Comparison of ENCODE assay signal across 10 mouse cellular contexts in the genomic region with DNA sequence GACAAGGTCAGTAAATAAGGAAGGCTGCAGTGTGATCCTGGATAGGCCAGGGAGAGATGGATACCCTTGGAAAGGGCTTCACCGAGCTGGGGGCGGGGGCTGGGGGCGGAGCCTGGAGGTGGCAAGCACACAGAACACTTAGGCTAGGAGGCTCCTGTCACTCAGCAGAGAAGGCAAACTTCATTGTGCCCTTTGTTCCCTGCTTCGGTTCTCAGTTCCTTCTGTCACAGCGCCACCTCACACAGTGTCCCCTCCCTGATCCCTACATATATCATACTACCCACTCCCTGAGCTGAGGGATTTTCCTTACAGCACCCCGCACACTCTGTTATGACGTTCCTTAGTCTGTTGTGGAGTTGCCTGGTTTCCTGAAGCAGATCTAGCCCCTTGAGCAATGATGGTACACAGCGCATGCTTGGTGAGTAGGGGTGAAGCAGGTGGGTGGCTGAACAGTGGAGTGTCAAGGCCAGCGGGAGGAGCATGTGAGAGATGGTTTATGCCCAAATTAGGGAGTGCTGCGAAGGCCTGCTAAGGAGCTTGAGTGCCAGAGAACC. TPM values are rescaled to one million over a fixed set of nuclear protein-coding genes. Genes with fewer than 3 reads are reported as not detected.
DNase-seq lines count a peak whose midpoint lies in the region; ATAC-seq lines count a peak whose summit lies in the region.
"Had no signal": no experiment of that assay in that cellular context is flagged by ENCODE, and none has a peak within 500 bp of the region (broad histone marks: within the 10 kb centered on the region; RNA-seq: fewer than 3 reads in every experiment).

No protein-coding gene starts in this region.

- no peak overlapping the region for H3K4me2 ChIP-seq in kidney, embryonic 15.5 days
- H3K4me2 ChIP-seq in midbrain, embryonic 16.5 days (ENCODE audit: low read length) = no peak overlapping the region
- H3K4me2 ChIP-seq: embryonic facial prominence, embryonic 13.5 days had no signal

- no peak for ATAC-seq in cerebellum, adult (ENCODE audit: insufficient number of reproducible peaks, low FRiP score, low TSS enrichment)
- ATAC-seq in kidney, embryonic 15.5 days (replicated peaks; ENCODE audit: low FRiP score) = peak; percentile 38; the same call in 1 of the 2 replicates
- 0 out of 2 replicates have a peak, but pooled peaks have one; percentile 33 for ATAC-seq in midbrain, embryonic 16.5 days

- peak overlapping the region; percentile 76 for H3K27ac ChIP-seq in kidney, embryonic 15.5 days
- no peak overlapping the region for H3K27ac ChIP-seq in midbrain, embryonic 16.5 days (ENCODE audit: low read length)
- H3K27ac ChIP-seq: embryonic facial prominence, embryonic 13.5 days; liver, embryonic 14.5 days had no signal

- no peaks in the 10 kb centered on the region for H3K9me3 ChIP-seq in kidney, embryonic 15.5 days (replicated peaks)
- no peaks in the 10 kb centered on the region for H3K9me3 ChIP-seq in midbrain, embryonic 16.5 days (replicated peaks; ENCODE audit: control insufficient read depth, low read length, poor library complexity, severe bottlenecking)
- H3K9me3 ChIP-seq: embryonic facial prominence, embryonic 13.5 days had no signal

- H3K9ac ChIP-seq in kidney, embryonic 15.5 days = no peak overlapping the region
- no peak overlapping the region for H3K9ac ChIP-seq in midbrain, embryonic 16.5 days (ENCODE audit: low read depth, low read length)
- H3K9ac ChIP-seq: embryonic facial prominence, embryonic 13.5 days; liver, embryonic 14.5 days had no signal

- H3K4me1 ChIP-seq in kidney, embryonic 15.5 days = peaks cover 23% of the 10 kb centered on the region
- H3K4me1 ChIP-seq in midbrain, embryonic 16.5 days (ENCODE audit: control insufficient read depth, insufficient read depth, low read length) = peaks cover 11% of the 10 kb centered on the region

- no peaks in the 10 kb centered on the region for H3K36me3 ChIP-seq in kidney, embryonic 15.5 days
- H3K36me3 ChIP-seq in midbrain, embryonic 16.5 days (ENCODE audit: control insufficient read depth, insufficient read depth, low read length) = no peaks in the 10 kb centered on the region
- H3K36me3 ChIP-seq: embryonic facial prominence, embryonic 13.5 days had no signal

- DNase-seq in cerebellum, adult 11 months = peak; percentile 47
- DNase-seq in cerebellum, postnatal 10 days = peak; percentile 75
- DNase-seq in heart, adult 8-10 months (ENCODE audit: low spot score) = peak; percentile 54
- peak; percentile 62 for DNase-seq in thymus, postnatal 0 days (ENCODE audit: low spot score)
- no peak for DNase-seq in spleen, postnatal 36 days (ENCODE audit: low spot score in 2 of 2)

- 19% methylated on average over 10 of the region's 10 CpGs for WGBS in kidney, embryonic 15.5 days
- WGBS in midbrain, embryonic 16.5 days = 20% methylated on average over 10 of the region's 10 CpGs

- H3K4me3 ChIP-seq in kidney, embryonic 15.5 days (replicated peaks) = no peak overlapping the region
- no peak overlapping the region for H3K4me3 ChIP-seq in midbrain, embryonic 16.5 days (ENCODE audit: low read depth, low read length)
- H3K4me3 ChIP-seq: embryonic facial prominence, embryonic 13.5 days had no signal

- no peaks in the 10 kb centered on the region for H3K27me3 ChIP-seq in kidney, embryonic 15.5 days
- no peaks in the 10 kb centered on the region for H3K27me3 ChIP-seq in midbrain, embryonic 16.5 days (ENCODE audit: control insufficient read depth, insufficient read depth, low read depth, low read length)
- H3K27me3 ChIP-seq: embryonic facial prominence, embryonic 13.5 days had no signal

RNA-seq across cellular contexts. Expression of gene Gm8439, which starts 27.1 kb away (rescaled TPM):
- total RNA-seq in heart, adult 8-10 months (2022) = not detected
- not detected in 2 replicates for polyA plus RNA-seq in kidney, embryonic 15.5 days (2015; fragmentation: Nextera tagmentation; extraction: Ambion mirVana)
- not detected in 2 replicates for polyA plus RNA-seq in midbrain, embryonic 16.5 days (2015; fragmentation: Nextera tagmentation; extraction: Ambion mirVana)
- not detected in 2 replicates for polyA plus RNA-seq in thymus, postnatal 0 days (2015; fragmentation: Nextera tagmentation; extraction: Ambion mirVana)
- polyA plus RNA-seq: embryonic facial prominence, embryonic 13.5 days; liver, embryonic 14.5 days had no signal

RNA-seq across cellular contexts. Expression of gene Ctps, which starts 45.5 kb away (rescaled TPM):
- total RNA-seq in heart, adult 8-10 months (2022) = 10 to 100 TPM; 27.7 to 31.2 (median 28.0) TPM
- polyA plus RNA-seq in kidney, embryonic 15.5 days (2015; fragmentation: Nextera tagmentation; extraction: Ambion mirVana) = 83.1 and 84.0 TPM in 2 replicates
- 78.6 and 79.6 TPM in 2 replicates for polyA plus RNA-seq in midbrain, embryonic 16.5 days (2015; fragmentation: Nextera tagmentation; extraction: Ambion mirVana)
- 61.6 and 63.5 TPM in 2 replicates for polyA plus RNA-seq in thymus, postnatal 0 days (2015; fragmentation: Nextera tagmentation; extraction: Ambion mirVana)

RNA-seq across cellular contexts. Expression of gene Cited4, which starts 50.8 kb away (rescaled TPM):
- total RNA-seq in heart, adult 8-10 months (2022) = 10 to 100 TPM; 26.2 to 42.1 (median 32.5) TPM
- 11.3 and 12.9 TPM in 2 replicates for polyA plus RNA-seq in kidney, embryonic 15.5 days (2015; fragmentation: Nextera tagmentation; extraction: Ambion mirVana)
- polyA plus RNA-seq in midbrain, embryonic 16.5 days (2015; fragmentation: Nextera tagmentation; extraction: Ambion mirVana) = 0.67 and 1.4 TPM in 2 replicates
- polyA plus RNA-seq in thymus, postnatal 0 days (2015; fragmentation: Nextera tagmentation; extraction: Ambion mirVana) = 3.8 and 4.1 TPM in 2 replicates

Comparison
In these comparisons a context has a peak if more than half of its experiments do, and no peak if none do; other contexts are left out.
1. DNase-seq: peak in cerebellum, adult 11 months (single experiment), cerebellum, postnatal 10 days (2 of 2), heart, adult 8-10 months (single experiment) and thymus, postnatal 0 days (single experiment); none in spleen, postnatal 36 days (0 of 2).